Mouse (Mus musculus) ES-E14 (cell line): ENCODE measurements around the gene Tti1.

ENCODE experiments used
- CHD2 ChIP-seq: IDR thresholded peaks from 2 replicates; pipeline ENCODE4 v1.6.1; 2014; ENCODE audit warnings: mild to moderate bottlenecking, low read depth, low read length, inconsistent platforms
- MAFK ChIP-seq: IDR thresholded peaks from 2 replicates; pipeline ENCODE4 v1.6.1; 2014; ENCODE audit warnings: mild to moderate bottlenecking, low read depth, low read length, inconsistent platforms; ENCODE audit not compliant: insufficient read depth
- ZNF384 ChIP-seq: IDR thresholded peaks from 2 replicates; pipeline ENCODE4 v1.6.1; 2012; ENCODE audit warnings: low read depth, low read length, inconsistent platforms

- TF ChIP-seq CHD2 = no peak
- no peak for TF ChIP-seq MAFK
- TF ChIP-seq ZNF384 = no peak
These were observed 49.7 kb upstream of the Tti1 start for GRCm38 (mm10) chr2:158077981-158078380.
